In genomic region chr12:24811230-24811629, GRCm38 (mm10) we compare ENCODE assay signal across 23 mouse cellular contexts. TPM values are rescaled to one million over a fixed set of nuclear protein-coding genes. Genes with fewer than 3 reads are reported as not detected.
DNase-seq lines count a peak whose midpoint lies in the region; ATAC-seq and TF ChIP-seq lines count a peak whose summit lies in the region.
"Had no signal": no experiment of that assay in that cellular context is flagged by ENCODE, and none has a peak within 500 bp of the region (broad histone marks: within the 10 kb centered on the region; RNA-seq: fewer than 3 reads in every experiment).

No protein-coding gene starts in this region.

- TF ChIP-seq CTCF in MEL (IDR thresholded peaks at IDR 0.05 in 2 of 3, conservative IDR thresholded peaks at IDR 0.05 in 1 of 3; ENCODE audit: control insufficient read depth in 1 of 3, insufficient read depth in 1 of 3, low read depth in 2 of 3, low read length in 3 of 3, poor library complexity in 1 of 3, severe bottlenecking in 1 of 3): no peak
- TF ChIP-seq CTCF in liver, embryonic 14.5 days (IDR thresholded peaks at IDR 0.05; ENCODE audit: low read depth): no peak

- H3K9me3 ChIP-seq in heart, embryonic 12.5 days (replicated peaks): peaks cover 6% of the 10 kb centered on the region
- H3K9me3 ChIP-seq in MEL (replicated peaks; ENCODE audit: insufficient read depth, low read length): no peaks in the 10 kb centered on the region
- no peaks in the 10 kb centered on the region for H3K9me3 ChIP-seq in liver, embryonic 14.5 days (ENCODE audit: control insufficient read depth, low read length)
- H3K9me3 ChIP-seq in kidney, embryonic 15.5 days (replicated peaks): no peaks in the 10 kb centered on the region
- H3K9me3 ChIP-seq: embryonic facial prominence, embryonic 10.5 days; heart, embryonic 13.5 days; hindbrain, embryonic 15.5 days; liver, embryonic 15.5 days; midbrain, embryonic 12.5 days; stomach, embryonic 15.5 days had no signal

- H3K36me3 ChIP-seq in heart, embryonic 12.5 days: no peaks in the 10 kb centered on the region
- H3K36me3 ChIP-seq in MEL (ENCODE audit: control insufficient read depth in 1 of 2, insufficient read depth in 2 of 2, low read length in 2 of 2): peaks cover 0 to 9% of the 10 kb centered on the region in 2 experiments; a peak in 2 of 4 replicates
- H3K36me3 ChIP-seq in liver, embryonic 14.5 days (replicated peaks; ENCODE audit: control insufficient read depth, insufficient read depth, low read depth): no peaks in the 10 kb centered on the region
- H3K36me3 ChIP-seq in kidney, embryonic 15.5 days: no peaks in the 10 kb centered on the region
- H3K36me3 ChIP-seq: embryonic facial prominence, embryonic 10.5 days; heart, embryonic 13.5 days; hindbrain, embryonic 15.5 days; liver, embryonic 15.5 days; midbrain, embryonic 12.5 days; stomach, embryonic 15.5 days had no signal

- TF ChIP-seq RAD21 in MEL (IDR thresholded peaks at IDR 0.05; ENCODE audit: low read depth, low read length): no peak

- no peaks in the 10 kb centered on the region for H3K27me3 ChIP-seq in heart, embryonic 12.5 days (replicated peaks)
- no peaks in the 10 kb centered on the region for H3K27me3 ChIP-seq in MEL (ENCODE audit: control insufficient read depth in 1 of 2, insufficient read depth in 2 of 2, low read length in 2 of 2)
- H3K27me3 ChIP-seq in liver, embryonic 14.5 days (ENCODE audit: control insufficient read depth, insufficient read depth, low read length): no peaks in the 10 kb centered on the region; the same call in 1 of the 2 replicates
- H3K27me3 ChIP-seq in kidney, embryonic 15.5 days: no peaks in the 10 kb centered on the region
- H3K27me3 ChIP-seq: heart, embryonic 13.5 days; hindbrain, embryonic 15.5 days; liver, embryonic 15.5 days; midbrain, embryonic 12.5 days; stomach, embryonic 15.5 days had no signal

- H3K79me2 ChIP-seq in MEL (ENCODE audit: control insufficient read depth, insufficient read depth, low read length, poor library complexity): no peaks in the 10 kb centered on the region

- no peak overlapping the region; the same call in 1 of the 2 replicates for H3K4me2 ChIP-seq in heart, embryonic 12.5 days
- H3K4me2 ChIP-seq in liver, embryonic 14.5 days (ENCODE audit: low read depth): no peak overlapping the region
- H3K4me2 ChIP-seq in kidney, embryonic 15.5 days: no peak overlapping the region
- H3K4me2 ChIP-seq: heart, embryonic 13.5 days; hindbrain, embryonic 15.5 days; liver, embryonic 15.5 days; midbrain, embryonic 12.5 days; stomach, embryonic 15.5 days had no signal

- no peak for TF ChIP-seq POLR2A in MEL (IDR thresholded peaks at IDR 0.05; ENCODE audit: control insufficient read depth in 1 of 2, insufficient read depth in 1 of 2, low read depth in 1 of 2, low read length in 2 of 2, poor library complexity in 1 of 2)

- no peak for ATAC-seq in heart, embryonic 12.5 days (ENCODE audit: insufficient number of reproducible peaks, low FRiP score)
- peak; percentile 54; the same call in 1 of the 2 replicates for ATAC-seq in common myeloid progenitor, adult 5-6 weeks (replicated peaks; ENCODE audit: low read depth, poor library complexity, severe bottlenecking)
- peak; percentile 57; the same call in 1 of the 2 replicates for ATAC-seq in liver, embryonic 14.5 days (ENCODE audit: insufficient read depth)
- ATAC-seq in kidney, embryonic 15.5 days (replicated peaks; ENCODE audit: low FRiP score): no peak
- ATAC-seq: forebrain, postnatal 0 days; lung, postnatal 0 days had no signal

- H3K9ac ChIP-seq in heart, embryonic 12.5 days: peak overlapping the region; percentile 28; the same call in 1 of the 2 replicates
- H3K9ac ChIP-seq in MEL (ENCODE audit: control insufficient read depth, low read depth, low read length, poor library complexity, severe bottlenecking): no peak overlapping the region
- no peak overlapping the region for H3K9ac ChIP-seq in liver, embryonic 14.5 days (replicated peaks)
- no peak overlapping the region for H3K9ac ChIP-seq in kidney, embryonic 15.5 days
- H3K9ac ChIP-seq: forebrain, postnatal 0 days; heart, embryonic 13.5 days; hindbrain, embryonic 15.5 days; liver, embryonic 15.5 days; midbrain, embryonic 12.5 days; stomach, embryonic 15.5 days had no signal

- 0% methylated on average over 1 of the region's 1 CpGs for WGBS in heart, embryonic 12.5 days
- WGBS in liver, embryonic 14.5 days (ENCODE audit: insufficient replicate concordance): 3% methylated on average over 1 of the region's 1 CpGs
- WGBS in kidney, embryonic 15.5 days: 24% methylated on average over 1 of the region's 1 CpGs

- TF ChIP-seq EP300 in MEL (IDR thresholded peaks at IDR 0.05; ENCODE audit: low read depth in 1 of 2, low read length in 2 of 2): no peak; a peak in 2 of 4 replicates
- TF ChIP-seq EP300 in liver, embryonic 14.5 days (IDR thresholded peaks at IDR 0.05; ENCODE audit: low read depth): 0 out of 2 replicates have a peak, but pooled peaks have one; percentile 31

- peak overlapping the region; percentile 31; the same call in 1 of the 2 replicates for H3K27ac ChIP-seq in heart, embryonic 12.5 days (ENCODE audit: poor library complexity, severe bottlenecking)
- H3K27ac ChIP-seq in MEL (ENCODE audit: control insufficient read depth, low read depth, low read length): no peak overlapping the region
- no peak overlapping the region for H3K27ac ChIP-seq in liver, embryonic 14.5 days
- H3K27ac ChIP-seq in kidney, embryonic 15.5 days: no peak overlapping the region
- H3K27ac ChIP-seq: embryonic facial prominence, embryonic 10.5 days; heart, embryonic 13.5 days; hindbrain, embryonic 15.5 days; layer of hippocampus, adult 2 months; liver, embryonic 15.5 days; midbrain, embryonic 12.5 days; stomach, embryonic 15.5 days had no signal

- H3K4me1 ChIP-seq in heart, embryonic 12.5 days (replicated peaks): peaks cover 21% of the 10 kb centered on the region
- H3K4me1 ChIP-seq in MEL (ENCODE audit: control insufficient read depth in 1 of 2, insufficient read depth in 2 of 2, low read length in 2 of 2): peaks cover 12 to 13% of the 10 kb centered on the region in 2 experiments; a peak in 3 of 4 replicates
- H3K4me1 ChIP-seq in liver, embryonic 14.5 days (replicated peaks; ENCODE audit: control insufficient read depth in 2 of 2, insufficient read depth in 2 of 2, low read length in 1 of 2): peaks cover 0 to 8% of the 10 kb centered on the region in 2 experiments; a peak in 3 of 4 replicates
- 0 out of 2 replicates have a peak, but pooled peaks cover 6% of the 10 kb centered on the region for H3K4me1 ChIP-seq in kidney, embryonic 15.5 days
- H3K4me1 ChIP-seq: embryonic facial prominence, embryonic 10.5 days; hindbrain, embryonic 15.5 days; midbrain, embryonic 12.5 days; stomach, embryonic 15.5 days had no signal

- no peak for DNase-seq in heart, postnatal 4 days
- peak; percentile 12 for DNase-seq in MEL (ENCODE audit: low read depth, low spot score)
- DNase-seq in liver, embryonic 14.5 days (ENCODE audit: low read depth in 3 of 3, low spot score in 3 of 3): no peak
- DNase-seq in kidney, postnatal 14 days: no peak
- DNase-seq: adrenal gland, postnatal 25 days; cerebellum, adult 8-10 months; cerebellum, postnatal 36 days; forebrain, postnatal 0 days; gastrocnemius, postnatal 36 days; kidney, adult 2 months; kidney, postnatal 25 days; thymus, adult 2 months had no signal

- no peak overlapping the region for H3K4me3 ChIP-seq in heart, embryonic 12.5 days
- no peak overlapping the region for H3K4me3 ChIP-seq in MEL (ENCODE audit: control insufficient read depth in 1 of 2, insufficient read depth in 1 of 2, low read depth in 2 of 2, low read length in 2 of 2)
- H3K4me3 ChIP-seq in liver, embryonic 14.5 days (ENCODE audit: insufficient read depth in 1 of 2, low read depth in 2 of 2, low read length in 2 of 2): no peak overlapping the region
- H3K4me3 ChIP-seq in kidney, embryonic 15.5 days (replicated peaks): no peak overlapping the region
- H3K4me3 ChIP-seq: embryonic facial prominence, embryonic 10.5 days; heart, embryonic 13.5 days; hindbrain, embryonic 15.5 days; layer of hippocampus, adult 2 months; liver, embryonic 15.5 days; midbrain, embryonic 12.5 days; stomach, embryonic 15.5 days had no signal

TF ChIP-seq in MEL, 35 proteins besides CTCF, POLR2A, EP300 and RAD21:
- TF ChIP-seq GATA1 (IDR thresholded peaks at IDR 0.05; ENCODE audit: low read depth, low read length) (peak; percentile 50; the same call in 1 of the 2 replicates), GABPA (IDR thresholded peaks at IDR 0.05; ENCODE audit: low read depth, low read length) (no peak)
TF ChIP-seq in MEL: peak in this region for 1.

RNA-seq across cellular contexts. Expression of gene Mboat2, which starts 19.4 kb away (rescaled TPM):
- 35.8 and 37.1 TPM in 2 replicates for polyA plus RNA-seq in heart, embryonic 12.5 days (2016; fragmentation: Nextera tagmentation; extraction: Ambion mirVana)
- 10 to 100 TPM; 17.5 to 19.9 TPM for total RNA-seq in heart, postnatal 4 days (2021)
- 13.5 and 14.4 TPM in 2 replicates for total RNA-seq in MEL (2012; rRNA removed)
- polyA plus RNA-seq in MEL (2012; ENCODE audit: insufficient read depth in 1 of 2, insufficient read length in 2 of 2, low read depth in 1 of 2, low replicate concordance in 2 of 2, missing spikeins in 1 of 2): 10 to 100 TPM in 1 of 2 experiments, not detected in 1; 13.5 TPM
- total RNA-seq in common myeloid progenitor, adult 5-6 weeks (2017): 8.0 and 9.0 TPM in 2 replicates
- 0.95 and 1.3 TPM in 2 replicates for polyA plus RNA-seq in liver, embryonic 14.5 days (2012; rRNA removed)
- 3.6 and 4.0 TPM in 2 replicates for polyA plus RNA-seq in liver, embryonic 14.5 days (2014; fragmentation: Nextera tagmentation; extraction: Ambion mirVana)
- 41.1 and 42.2 TPM in 2 replicates for polyA plus RNA-seq in kidney, embryonic 15.5 days (2015; fragmentation: Nextera tagmentation; extraction: Ambion mirVana)

Comparison
In these comparisons a context has a peak if more than half of its experiments do, and no peak if none do; other contexts are left out.
1. ATAC-seq: peak in common myeloid progenitor, adult 5-6 weeks (single experiment) and liver, embryonic 14.5 days (single experiment); none in heart, embryonic 12.5 days (single experiment) and kidney, embryonic 15.5 days (single experiment).